Mouse (Mus musculus) liver, embryonic 11.5 days (tissue): ENCODE measurements at regions not wholly inside any gene's neighbourhood (a gene's known extent, or its start where the extent isn't known, plus 50 kb on each side); places are given as distances from the start of the nearest gene placed in this dataset.

Experiments
- ATAC-seq: fragments of 200-750 bp; cut with Nextera tagmentation; replicated peaks from 2 replicates; pipeline ENCODE4 v1.8.0; 2017; ENCODE audit warnings: moderate number of reproducible peaks, mild to moderate bottlenecking, moderate TSS enrichment, moderate library complexity; ENCODE audit not compliant: low FRiP score
- DNase-seq: peaks from one replicate; pipeline ENCODE4 v3.0.0-alpha.2; 2017; ENCODE audit warnings: low spot score
- H3K27ac ChIP-seq: fragments of 300-500 bp; sonication (generic); 2 replicates; pipeline ENCODE4 v1.5.1; 2014; ENCODE audit warnings: mild to moderate bottlenecking, low read depth, low read length, control low read depth
- H3K27me3 ChIP-seq: fragments of 300-500 bp; sonication (generic); replicated peaks from 2 replicates; pipeline ENCODE4 v1.6.1; 2014; ENCODE audit warnings: low read length, mixed read lengths; ENCODE audit not compliant: control insufficient read depth, insufficient read depth
- H3K36me3 ChIP-seq: fragments of 300-500 bp; sonication (generic); 2 replicates; pipeline ENCODE4 v1.6.1; 2014; ENCODE audit warnings: mild to moderate bottlenecking, low read length, moderate library complexity, mixed read lengths; ENCODE audit not compliant: control insufficient read depth, insufficient read depth
- H3K4me1 ChIP-seq: fragments of 300-500 bp; sonication (generic); replicated peaks from 2 replicates; pipeline ENCODE4 v1.6.1; 2014; ENCODE audit warnings: low read length, mixed read lengths; ENCODE audit not compliant: control insufficient read depth, insufficient read depth
- H3K4me2 ChIP-seq: fragments of 300-500 bp; sonication (generic); 2 replicates; pipeline ENCODE4 v1.6.1; 2014; ENCODE audit warnings: mild to moderate bottlenecking, control low read depth, moderate library complexity
- H3K4me3 ChIP-seq: fragments of 300-500 bp; sonication (generic); 2 replicates; pipeline ENCODE4 v1.5.1; 2014; ENCODE audit warnings: low read depth, low read length, control low read depth
- H3K9ac ChIP-seq: fragments of 300-500 bp; sonication (generic); 2 replicates; pipeline ENCODE4 v1.6.1; 2014; ENCODE audit warnings: low read depth, low read length, control low read depth
- H3K9me3 ChIP-seq: fragments of 300-500 bp; sonication (generic); 2 replicates; pipeline ENCODE4 v1.6.1; 2016; ENCODE audit warnings: low read length, inconsistent platforms, mixed read lengths; ENCODE audit not compliant: control insufficient read depth
- whole genome bisulfite sequencing: fragments of 180-500 bp; shearing (Covaris S2); extraction: QIAGEN DNeasy Blood & Tissue Kit; methylation state at CpG from one replicate; pipeline ENCODE4 v1.1.7; 2014; 5-methylcytosine and 5-hydroxymethylcytosine counted together

GRCm38 (mm10) chr2:50887954-50888353 is 261.0 kb downstream of the Rnd3 start:
- no peaks in the 10 kb centered on the region for H3K27me3 ChIP-seq
- H3K36me3 ChIP-seq = no peaks in the 10 kb centered on the region
- ATAC-seq (no peak), DNase-seq (no peak)
- H3K27ac ChIP-seq = no peak overlapping the region
- no peak overlapping the region for H3K4me3 ChIP-seq
- H3K9ac ChIP-seq = no peak overlapping the region
- WGBS = 61% methylated on average over 4 of the region's 4 CpGs
- no peaks in the 10 kb centered on the region for H3K9me3 ChIP-seq
- no peaks in the 10 kb centered on the region for H3K4me1 ChIP-seq
- no peak overlapping the region for H3K4me2 ChIP-seq

- WGBS = 38% methylated on average over 7 of the region's 7 CpGs
- Histone ChIP-seq H3K4me3 (no peak overlapping the region), H3K9ac (no peak overlapping the region), H3K27ac (no peak overlapping the region), H3K4me1 (no peaks in the 10 kb centered on the region), H3K36me3 (no peaks in the 10 kb centered on the region), H3K27me3 (no peaks in the 10 kb centered on the region), H3K9me3 (no peaks in the 10 kb centered on the region), H3K4me2 (no peak overlapping the region)
- DNase-seq (no peak), ATAC-seq (no peak)
Measured at GRCm38 (mm10) chr2:50885924-50886315, 263.0 kb downstream of the Rnd3 start.

- Histone ChIP-seq H3K27ac (no peak overlapping the region), H3K27me3 (no peaks in the 10 kb centered on the region), H3K4me1 (no peaks in the 10 kb centered on the region), H3K4me3 (no peak overlapping the region), H3K9me3 (no peaks in the 10 kb centered on the region), H3K36me3 (no peaks in the 10 kb centered on the region), H3K9ac (no peak overlapping the region), H3K4me2 (no peak overlapping the region)
- 57% methylated on average over 4 of the region's 4 CpGs for WGBS
- DNase-seq (no peak), ATAC-seq (no peak)
Measured at GRCm38 (mm10) chr2:50885280-50885923, 263.5 kb downstream of the Rnd3 start.

GRCm38 (mm10) chr2:50881514-50882038 is 267.3 kb downstream of the Rnd3 start:
- DNase-seq (no peak), ATAC-seq (0 out of 2 replicates have a peak, but pooled peaks have one; percentile 34)

GRCm38 (mm10) chr2:50880806-50881205 is 268.1 kb downstream of the Rnd3 start:
- Histone ChIP-seq H3K9me3 (no peaks in the 10 kb centered on the region), H3K4me3 (no peak overlapping the region), H3K36me3 (no peaks in the 10 kb centered on the region), H3K27me3 (no peaks in the 10 kb centered on the region), H3K4me1 (no peaks in the 10 kb centered on the region), H3K9ac (no peak overlapping the region), H3K27ac (no peak overlapping the region), H3K4me2 (no peak overlapping the region)
- 85% methylated on average over 4 of the region's 4 CpGs for WGBS
- DNase-seq (no peak), ATAC-seq (no peak)

More at GRCm38 (mm10) chr2:50881514-50882038, 267.3 kb downstream of the Rnd3 start:
- no peak overlapping the region for H3K9ac ChIP-seq
- no peak overlapping the region for H3K27ac ChIP-seq
- no peak overlapping the region for H3K4me2 ChIP-seq
- H3K4me3 ChIP-seq = no peak overlapping the region
- H3K36me3 ChIP-seq = no peaks in the 10 kb centered on the region
- H3K9me3 ChIP-seq = no peaks in the 10 kb centered on the region
- no peaks in the 10 kb centered on the region for H3K4me1 ChIP-seq
- WGBS = 73% methylated on average over 4 of the region's 4 CpGs
- no peaks in the 10 kb centered on the region for H3K27me3 ChIP-seq

GRCm38 (mm10) chr2:50877716-50878115 is 271.2 kb downstream of the Rnd3 start:
- Histone ChIP-seq H3K9me3 (no peaks in the 10 kb centered on the region), H3K4me2 (no peak overlapping the region), H3K27me3 (no peaks in the 10 kb centered on the region), H3K4me1 (no peaks in the 10 kb centered on the region), H3K27ac (no peak overlapping the region), H3K9ac (no peak overlapping the region), H3K4me3 (no peak overlapping the region), H3K36me3 (no peaks in the 10 kb centered on the region)
- DNase-seq = no peak
- 84% methylated on average over 17 of the region's 17 CpGs for WGBS
- no peak for ATAC-seq

- DNase-seq (no peak), ATAC-seq (no peak)
- no peak overlapping the region for H3K4me2 ChIP-seq
- H3K27ac ChIP-seq = no peak overlapping the region
- no peaks in the 10 kb centered on the region for H3K36me3 ChIP-seq
- H3K4me1 ChIP-seq = no peaks in the 10 kb centered on the region
- H3K4me3 ChIP-seq = no peak overlapping the region
- H3K9me3 ChIP-seq = no peaks in the 10 kb centered on the region
- H3K27me3 ChIP-seq = no peaks in the 10 kb centered on the region
- no peak overlapping the region for H3K9ac ChIP-seq
- WGBS = 85% methylated on average over 6 of the region's 6 CpGs
Measured at GRCm38 (mm10) chr2:50875072-50875471, 273.8 kb downstream of the Rnd3 start.

GRCm38 (mm10) chr2:50853538-50854244 is 295.2 kb downstream of the Rnd3 start:
- Histone ChIP-seq H3K4me3 (no peak overlapping the region), H3K9ac (no peak overlapping the region), H3K27ac (no peak overlapping the region), H3K9me3 (no peaks in the 10 kb centered on the region), H3K4me2 (no peak overlapping the region), H3K36me3 (no peaks in the 10 kb centered on the region), H3K4me1 (no peaks in the 10 kb centered on the region), H3K27me3 (no peaks in the 10 kb centered on the region)
- WGBS = 85% methylated on average over 8 of the region's 8 CpGs
- ATAC-seq (no peak), DNase-seq (no peak)
